Mouse (Mus musculus) heart, embryonic 15.5 days (tissue): Measurements from ENCODE around the gene As3mt. TPM values are rescaled to one million over a fixed set of nuclear protein-coding genes. Genes with fewer than 3 reads are reported as not detected.

Source experiments
- ATAC-seq: fragments of 200-750 bp; cut with Nextera tagmentation; replicated peaks from 2 replicates; pipeline ENCODE4 v1.8.0; 2017; ENCODE audit warnings: low read depth, moderate TSS enrichment; ENCODE audit not compliant: insufficient number of reproducible peaks, insufficient read depth, low FRiP score
- H3K27ac ChIP-seq: fragments of 300-500 bp; sonication (generic); 2 replicates; pipeline ENCODE4 v1.5.1; 2015; ENCODE audit warnings: mild to moderate bottlenecking, inconsistent platforms
- H3K27me3 ChIP-seq: fragments of 300-500 bp; sonication (generic); 2 replicates; pipeline ENCODE4 v1.6.1; 2015; ENCODE audit warnings: inconsistent platforms
- H3K36me3 ChIP-seq: fragments of 300-500 bp; sonication (generic); 2 replicates; pipeline ENCODE4 v1.6.1; 2015; ENCODE audit warnings: mild to moderate bottlenecking, inconsistent platforms
- H3K4me1 ChIP-seq: fragments of 300-500 bp; sonication (generic); replicated peaks from 2 replicates; pipeline ENCODE4 v1.6.1; 2015; ENCODE audit warnings: inconsistent platforms
- H3K4me2 ChIP-seq: fragments of 300-500 bp; sonication (generic); 2 replicates; pipeline ENCODE4 v1.6.1; 2015; ENCODE audit warnings: inconsistent platforms, mild to moderate bottlenecking, moderate library complexity
- H3K4me3 ChIP-seq: fragments of 300-500 bp; sonication (generic); 2 replicates; pipeline ENCODE4 v1.5.1; 2015; ENCODE audit warnings: mild to moderate bottlenecking, inconsistent platforms
- H3K9ac ChIP-seq: fragments of 300-500 bp; sonication (generic); 2 replicates; pipeline ENCODE4 v1.6.1; 2015; ENCODE audit warnings: mild to moderate bottlenecking, inconsistent platforms
- H3K9me3 ChIP-seq: fragments of 300-500 bp; sonication (generic); replicated peaks from 2 replicates; pipeline ENCODE4 v1.6.1; 2016; ENCODE audit warnings: inconsistent platforms
- WGBS: fragments of 180-500 bp; shearing (Covaris S2); methylation state at CpG from one replicate; pipeline ENCODE4 v1.1.7; 2015; ENCODE audit warnings: mixed read lengths; 5-methylcytosine and 5-hydroxymethylcytosine counted together
- polyA plus RNA-seq: library from polyadenylated mRNA; unstranded; fragments of >200 nt; fragmentation: Nextera tagmentation; extraction: Ambion mirVana; gene quantifications from 2 replicates; pipeline ENCODE4 v1.2.1, GENCODE M21; 2015

The As3mt gene
- polyA plus RNA-seq, 1 experiment from 2014 or later, result 48.3 TPM

DNA sequence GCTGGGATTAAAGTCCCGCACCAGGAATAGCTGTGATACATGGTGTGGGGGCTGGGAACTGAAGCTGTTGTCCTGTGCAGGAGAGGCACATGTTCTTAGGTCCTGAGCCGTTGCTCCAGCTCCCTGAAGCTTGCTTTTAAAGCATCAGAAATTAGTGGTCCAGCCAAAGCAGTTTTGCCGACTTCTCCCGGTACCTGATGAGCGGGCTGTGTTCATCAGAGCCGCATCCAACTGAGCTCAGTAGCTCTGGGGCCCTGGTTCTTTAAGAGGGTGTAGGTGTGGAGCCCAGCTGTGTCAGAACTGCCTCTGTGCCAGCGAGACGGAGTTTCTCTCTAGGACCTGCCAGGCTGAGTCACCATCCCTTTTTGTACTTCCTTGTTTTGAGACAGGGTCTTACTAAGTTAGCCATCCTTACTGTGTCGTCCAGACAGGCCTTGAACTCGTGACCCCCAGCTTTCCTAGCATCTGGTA lies 8.2 kb upstream of the As3mt start:
- no peak for ATAC-seq

DNA sequence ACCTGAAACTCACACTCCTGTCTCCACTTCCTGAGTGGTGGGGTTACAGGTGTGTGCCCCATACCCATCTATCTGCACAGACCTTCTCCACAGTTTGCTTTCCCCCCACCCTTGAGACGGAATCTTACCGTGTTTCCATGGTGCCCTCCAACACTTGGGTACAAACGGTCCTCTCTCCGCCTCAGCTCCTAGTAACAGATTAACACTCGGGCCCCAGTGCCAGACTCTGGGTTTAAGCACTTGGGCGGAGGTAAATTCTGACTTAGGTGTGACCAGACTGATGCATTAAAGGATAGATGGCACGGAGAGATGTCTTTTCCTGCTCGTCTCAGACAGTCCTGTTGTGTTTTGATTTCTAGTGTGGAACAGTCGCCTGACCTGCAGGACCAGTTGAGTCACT lies 6.1 kb upstream of the As3mt start:
- 80% methylated on average over 9 of the region's 9 CpGs for WGBS
- H3K9ac ChIP-seq, result no peak overlapping the region
- no peak overlapping the region for H3K4me2 ChIP-seq
- H3K36me3 ChIP-seq, result no peaks in the 10 kb centered on the region; the same call in 1 of the 2 replicates
- H3K27me3 ChIP-seq, result no peaks in the 10 kb centered on the region
- no peaks in the 10 kb centered on the region for H3K9me3 ChIP-seq
- no peak overlapping the region for H3K27ac ChIP-seq
- no peak overlapping the region for H3K4me3 ChIP-seq
- peaks cover 3% of the 10 kb centered on the region; the same call in 1 of the 2 replicates for H3K4me1 ChIP-seq
- no peak for ATAC-seq

More for the DNA sequence above, 8.2 kb upstream of the As3mt start:
- Histone ChIP-seq H3K4me3 (no peak overlapping the region), H3K27me3 (no peaks in the 10 kb centered on the region), H3K36me3 (peaks cover 3% of the 10 kb centered on the region; the same call in 1 of the 2 replicates), H3K9ac (no peak overlapping the region), H3K4me1 (no peaks in the 10 kb centered on the region), H3K4me2 (no peak overlapping the region), H3K9me3 (no peaks in the 10 kb centered on the region), H3K27ac (no peak overlapping the region)
- WGBS, result 70% methylated on average over 10 of the region's 10 CpGs

DNA sequence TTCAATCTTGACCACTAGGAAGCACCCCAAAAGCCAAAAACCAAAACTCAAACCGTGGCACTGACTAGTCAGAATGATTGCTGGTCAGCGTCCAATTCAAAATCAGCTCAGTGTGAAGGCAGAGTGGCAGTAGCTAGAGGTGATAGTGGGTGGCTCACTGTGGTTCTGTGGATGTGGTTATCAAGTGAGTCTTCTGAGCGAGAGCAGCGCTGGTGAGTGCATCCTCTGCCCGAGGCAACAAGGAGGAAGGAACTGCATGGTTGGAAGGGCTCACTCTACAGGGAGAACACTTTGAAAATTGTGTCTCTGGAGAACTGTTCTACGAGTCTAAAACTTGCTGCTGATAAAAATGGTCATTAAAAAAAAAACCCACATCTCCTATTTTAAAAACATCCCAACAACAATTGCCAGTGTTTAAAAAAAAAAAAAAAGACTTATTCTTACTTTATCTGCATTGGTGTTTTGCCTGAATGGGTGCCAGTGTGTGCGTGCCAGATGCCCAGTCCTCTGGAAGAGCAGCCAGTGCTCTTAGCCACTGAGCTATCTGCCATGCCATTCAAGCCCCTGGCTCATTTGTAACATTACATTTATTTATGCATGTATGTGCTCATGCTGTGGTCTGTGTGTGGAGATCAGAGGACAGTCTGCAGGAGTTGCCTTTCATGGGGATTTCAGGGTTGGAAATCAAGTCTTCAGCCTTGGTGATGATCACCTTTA lies 1.3 kb upstream of the As3mt start:
- Histone ChIP-seq H3K9ac (no peak overlapping the region), H3K4me1 (peaks cover 19% of the 10 kb centered on the region), H3K36me3 (peaks cover 9% of the 10 kb centered on the region), H3K4me2 (no peak overlapping the region), H3K27ac (no peak overlapping the region), H3K4me3 (no peak overlapping the region), H3K9me3 (no peaks in the 10 kb centered on the region), H3K27me3 (no peaks in the 10 kb centered on the region)
- WGBS, result 48% methylated on average over 7 of the region's 7 CpGs
- no peak for ATAC-seq

DNA sequence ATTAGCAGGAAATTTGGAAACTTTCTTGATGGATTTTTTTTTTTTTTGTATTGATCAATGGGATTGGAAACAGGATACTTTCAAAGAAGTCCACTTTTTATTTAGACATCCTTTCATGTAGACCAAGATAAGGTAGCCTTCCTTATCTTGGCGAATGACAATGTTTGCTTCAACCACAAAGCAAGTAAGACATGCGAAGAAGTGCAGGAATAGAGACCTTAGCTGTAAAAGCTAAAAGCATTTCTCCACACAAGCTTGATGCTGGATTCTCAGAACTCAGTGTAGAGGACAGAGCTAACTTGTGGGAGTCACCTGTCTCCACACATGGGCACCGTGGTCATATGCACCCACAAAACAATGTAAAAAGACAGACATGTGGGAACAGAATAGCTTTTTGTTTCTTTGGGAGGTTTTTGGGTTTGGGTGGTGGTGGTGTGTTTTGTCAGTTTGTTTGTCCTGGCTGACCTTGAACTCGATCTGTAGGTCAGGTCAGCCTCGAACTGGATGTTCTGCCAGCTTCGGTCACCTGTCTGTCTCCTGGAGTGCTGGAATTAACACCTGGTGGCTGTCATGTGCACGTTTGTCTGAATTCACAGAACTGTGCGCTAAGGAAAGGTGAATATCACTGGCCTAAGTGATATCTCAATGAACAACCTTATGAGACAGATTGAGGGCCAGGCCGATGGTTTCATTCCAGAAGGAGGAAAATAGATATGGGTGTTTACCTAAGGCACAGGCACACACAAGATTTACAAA lies 540 bp upstream of the As3mt start:
- no peak for ATAC-seq
- WGBS, result 63% methylated on average over 9 of the region's 9 CpGs
- H3K9ac ChIP-seq, result peak overlapping the region; percentile 60; the same call in 1 of the 2 replicates

DNA sequence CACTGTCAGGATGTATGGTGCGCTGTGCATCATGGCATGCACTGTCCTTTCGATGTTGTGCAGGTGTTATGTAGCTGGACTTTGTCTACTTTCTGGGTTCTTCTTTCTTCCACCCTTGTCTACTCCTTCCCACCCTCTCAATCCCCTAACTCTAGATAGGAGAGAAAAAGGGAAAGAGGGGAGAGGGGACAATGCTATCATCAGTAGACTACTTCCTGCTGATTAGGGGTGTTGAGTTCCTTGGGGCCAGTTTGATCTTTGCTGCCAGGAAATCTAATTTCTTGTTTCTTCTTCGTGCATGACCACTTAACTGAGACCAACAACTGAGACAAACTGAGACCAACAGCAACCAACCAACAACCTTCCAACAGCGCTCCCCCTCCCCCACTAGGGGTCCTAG lies 3.4 kb downstream of the As3mt start:
- H3K4me2 ChIP-seq, result no peak overlapping the region
- H3K27me3 ChIP-seq, result no peaks in the 10 kb centered on the region
- no peak overlapping the region for H3K27ac ChIP-seq
- WGBS, result 82% methylated on average over 4 of the region's 4 CpGs
- H3K9me3 ChIP-seq, result no peaks in the 10 kb centered on the region
- ATAC-seq, result no peak
- H3K9ac ChIP-seq, result no peak overlapping the region
- H3K4me1 ChIP-seq, result peaks cover 19% of the 10 kb centered on the region
- peaks cover 12% of the 10 kb centered on the region for H3K36me3 ChIP-seq
- H3K4me3 ChIP-seq, result no peak overlapping the region

More for the DNA sequence above, 540 bp upstream of the As3mt start:
- Histone ChIP-seq H3K4me3 (peak overlapping the region; percentile 61), H3K9me3 (no peaks in the 10 kb centered on the region), H3K4me1 (peaks cover 19% of the 10 kb centered on the region), H3K4me2 (peak overlapping the region; percentile 75), H3K36me3 (peaks cover 9% of the 10 kb centered on the region), H3K27me3 (no peaks in the 10 kb centered on the region), H3K27ac (no peak overlapping the region)

DNA sequence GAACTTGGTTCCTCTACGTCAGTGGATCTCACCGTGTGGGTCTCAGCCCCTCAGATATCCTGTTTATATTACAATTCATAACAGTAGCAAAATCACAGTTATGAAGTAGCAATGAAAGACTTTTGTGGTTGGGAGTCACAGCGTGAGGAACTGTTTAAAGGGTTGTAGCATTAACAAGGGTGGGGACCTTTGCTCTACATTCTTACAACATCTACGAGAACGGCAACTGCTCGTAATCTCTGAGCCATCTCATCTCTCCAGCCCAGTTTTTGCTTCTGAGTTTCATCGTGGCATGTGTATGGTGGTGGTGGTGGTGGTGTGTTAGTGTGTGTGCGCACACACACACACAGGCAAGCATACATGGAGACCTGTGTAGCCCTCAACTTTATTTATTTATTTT lies 7.0 kb downstream of the As3mt start:
- no peak for ATAC-seq
- H3K36me3 ChIP-seq, result peaks cover 25% of the 10 kb centered on the region
- H3K9me3 ChIP-seq, result no peaks in the 10 kb centered on the region; the same call in 1 of the 2 replicates
- no peak overlapping the region for H3K4me2 ChIP-seq
- H3K27ac ChIP-seq, result no peak overlapping the region
- WGBS, result 89% methylated on average over 8 of the region's 8 CpGs
- no peaks in the 10 kb centered on the region for H3K4me1 ChIP-seq
- H3K9ac ChIP-seq, result no peak overlapping the region
- no peaks in the 10 kb centered on the region for H3K27me3 ChIP-seq
- H3K4me3 ChIP-seq, result no peak overlapping the region

DNA sequence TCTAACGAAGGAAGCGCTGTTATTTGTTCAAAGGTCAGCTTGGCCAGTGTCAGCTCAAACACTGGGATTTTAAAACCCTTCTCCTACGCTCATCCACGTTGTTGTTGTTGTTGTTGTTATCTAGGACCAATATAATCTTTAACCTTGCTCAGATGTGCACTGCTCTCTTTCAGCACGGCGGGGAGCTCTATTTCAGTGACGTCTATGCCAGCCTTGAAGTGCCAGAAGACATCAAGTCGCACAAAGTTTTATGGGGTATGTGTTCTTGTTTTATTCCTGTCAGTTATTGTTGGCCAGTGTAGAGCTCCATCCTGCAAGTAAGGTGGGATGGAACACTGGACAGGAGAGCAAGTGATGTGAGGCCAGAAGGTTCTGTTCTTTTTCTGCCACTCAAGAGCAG lies 7.8 kb downstream of the As3mt start:
- Histone ChIP-seq H3K4me2 (no peak overlapping the region), H3K27ac (no peak overlapping the region), H3K4me1 (no peaks in the 10 kb centered on the region), H3K36me3 (peaks cover 23% of the 10 kb centered on the region), H3K9me3 (no peaks in the 10 kb centered on the region; the same call in 1 of the 2 replicates), H3K9ac (no peak overlapping the region), H3K27me3 (no peaks in the 10 kb centered on the region), H3K4me3 (no peak overlapping the region)
- no peak for ATAC-seq
- WGBS, result 83% methylated on average over 8 of the region's 8 CpGs

DNA sequence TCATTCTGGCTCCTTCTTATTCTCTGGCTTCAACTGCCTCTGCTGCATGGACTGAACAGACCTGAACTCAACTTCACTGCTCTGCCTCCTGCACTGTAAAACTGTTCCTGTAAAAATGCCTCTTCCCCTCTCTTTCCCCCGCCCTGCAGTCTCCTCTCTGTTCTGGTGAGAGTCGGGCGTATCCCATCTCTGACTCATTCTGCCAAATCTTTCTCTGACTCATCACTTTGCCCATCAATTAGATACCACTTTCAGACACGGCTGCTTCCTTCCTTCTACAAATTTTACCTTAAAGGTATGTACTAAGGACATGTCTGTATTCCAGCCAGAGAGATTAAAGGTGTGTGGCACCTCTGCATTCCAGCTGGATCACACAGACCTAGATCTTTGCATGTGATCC lies 10.9 kb downstream of the As3mt start:
- Histone ChIP-seq H3K4me3 (no peak overlapping the region), H3K27me3 (no peaks in the 10 kb centered on the region), H3K9ac (no peak overlapping the region), H3K4me2 (no peak overlapping the region), H3K9me3 (no peaks in the 10 kb centered on the region; the same call in 1 of the 2 replicates), H3K27ac (no peak overlapping the region), H3K36me3 (peaks cover 34% of the 10 kb centered on the region), H3K4me1 (no peaks in the 10 kb centered on the region)
- ATAC-seq, result no peak
- 82% methylated on average over 4 of the region's 4 CpGs for WGBS

DNA sequence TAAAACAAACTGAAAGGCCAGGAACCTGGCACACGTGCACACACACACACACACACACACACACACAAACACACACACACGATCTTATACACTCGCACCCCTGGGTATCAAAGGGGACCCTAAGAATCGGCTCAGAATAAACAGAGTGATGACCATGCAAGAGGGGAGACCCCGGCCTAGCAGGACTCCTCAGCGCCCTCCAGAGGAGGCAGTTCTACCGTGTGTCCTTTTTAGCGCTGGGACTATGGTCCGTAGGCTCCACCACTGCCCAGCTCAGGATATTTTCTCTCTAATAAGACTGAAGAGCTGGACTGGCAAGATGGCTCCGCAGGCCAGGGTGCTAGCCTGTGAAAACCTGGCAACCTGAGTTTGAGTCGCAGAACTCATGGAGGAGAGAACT lies 17.2 kb downstream of the As3mt start:
- H3K27ac ChIP-seq, result no peak overlapping the region
- 69% methylated on average over 11 of the region's 11 CpGs for WGBS
- H3K36me3 ChIP-seq, result peaks cover 34% of the 10 kb centered on the region
- H3K4me1 ChIP-seq, result peaks cover 10% of the 10 kb centered on the region
- H3K4me3 ChIP-seq, result no peak overlapping the region
- no peaks in the 10 kb centered on the region for H3K27me3 ChIP-seq
- H3K4me2 ChIP-seq, result no peak overlapping the region
- H3K9me3 ChIP-seq, result no peaks in the 10 kb centered on the region
- no peak overlapping the region for H3K9ac ChIP-seq
- no peak for ATAC-seq

DNA sequence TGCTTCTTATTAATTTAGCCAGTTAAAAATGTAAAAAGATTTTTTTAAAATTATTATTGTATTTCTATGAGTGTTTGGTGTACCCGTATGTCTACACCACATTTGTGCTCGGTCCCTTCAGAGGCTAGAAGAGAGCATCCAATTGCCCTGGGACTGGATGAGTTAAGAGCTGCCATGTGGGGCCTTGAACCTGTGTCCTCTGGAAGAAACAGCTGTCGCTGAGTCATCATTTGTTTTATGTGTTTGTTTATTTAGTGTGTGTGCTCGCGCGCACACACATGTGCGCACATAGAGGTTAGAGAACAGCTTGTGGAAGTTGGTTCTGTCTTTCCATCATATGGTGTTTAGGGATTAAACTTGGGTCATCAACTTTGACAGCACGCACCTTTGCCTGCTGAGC lies 18.9 kb downstream of the As3mt start:
- Histone ChIP-seq H3K9ac (no peak overlapping the region), H3K4me3 (no peak overlapping the region), H3K27ac (no peak overlapping the region), H3K9me3 (no peaks in the 10 kb centered on the region), H3K4me2 (no peak overlapping the region), H3K4me1 (peaks cover 10% of the 10 kb centered on the region), H3K27me3 (no peaks in the 10 kb centered on the region), H3K36me3 (peaks cover 19% of the 10 kb centered on the region)
- 97% methylated on average over 8 of the region's 8 CpGs for WGBS
- ATAC-seq, result no peak

DNA sequence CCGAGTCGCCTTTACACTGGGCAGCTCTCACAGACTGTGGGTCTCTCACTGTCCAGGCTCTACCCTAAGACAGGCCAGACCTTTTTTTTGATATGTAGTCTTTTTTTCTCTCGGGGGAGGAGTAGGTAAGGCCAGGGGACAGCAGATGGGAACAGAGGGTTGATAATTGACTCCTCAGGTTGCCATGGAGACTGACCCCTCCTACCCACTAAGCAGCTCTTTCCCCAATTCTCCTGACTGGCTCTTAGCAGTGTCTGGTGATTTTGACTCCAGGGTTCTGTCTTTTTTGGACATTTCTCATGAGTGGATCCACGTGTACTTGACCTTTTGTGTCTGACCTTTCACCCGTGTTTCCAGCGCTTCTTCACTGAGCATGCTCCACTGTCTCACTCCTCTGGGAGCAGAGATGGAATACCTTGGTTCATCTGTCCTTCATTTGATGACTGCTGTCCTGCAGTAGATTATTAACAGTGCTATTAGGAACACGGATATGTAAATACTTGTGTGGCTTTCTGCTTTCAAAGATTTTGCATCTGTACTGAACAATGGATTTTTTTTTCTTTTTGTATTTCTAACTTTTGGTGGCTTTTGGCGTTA lies 20.0 kb downstream of the As3mt start:
- Histone ChIP-seq H3K27me3 (no peaks in the 10 kb centered on the region), H3K4me2 (no peak overlapping the region), H3K9me3 (no peaks in the 10 kb centered on the region), H3K4me3 (no peak overlapping the region), H3K9ac (no peak overlapping the region), H3K36me3 (peaks cover 18% of the 10 kb centered on the region), H3K27ac (no peak overlapping the region), H3K4me1 (peaks cover 10% of the 10 kb centered on the region)
- ATAC-seq, result no peak
- 51% methylated on average over 8 of the region's 8 CpGs for WGBS
